Mouse (Mus musculus) myocyte (in vitro differentiated cells): ENCODE data around the gene Adcy9. TPM values are rescaled to one million over a fixed set of nuclear protein-coding genes. Genes with fewer than 3 reads are reported as not detected.

ENCODE experiments used
- H3K27me3 ChIP-seq: one replicate; pipeline ENCODE4 v1.6.1; 2011; ENCODE audit not compliant: control insufficient read depth, insufficient read depth, insufficient read length
- H3K36me3 ChIP-seq: one replicate; pipeline ENCODE4 v1.6.1; 2011; ENCODE audit not compliant: control insufficient read depth, insufficient read depth
- H3K4me2 ChIP-seq: one replicate; pipeline ENCODE4 v1.6.1; 2011; ENCODE audit warnings: low read depth, control low read depth
- H3K4me3 ChIP-seq: one replicate; pipeline ENCODE4 v1.5.1; 2011; ENCODE audit warnings: mild to moderate bottlenecking, control low read depth, moderate library complexity
- H3K79me2 ChIP-seq: one replicate; pipeline ENCODE4 v1.6.1; 2011; ENCODE audit not compliant: control insufficient read depth, insufficient read depth
- H3ac ChIP-seq: one replicate; pipeline ENCODE4 v1.6.1; 2011; ENCODE audit not compliant: control insufficient read depth, insufficient read length
- CEBPB ChIP-seq: IDR thresholded peaks from 2 replicates; pipeline ENCODE4 v1.6.1; 2011; ENCODE audit warnings: mild to moderate bottlenecking, moderate library complexity; ENCODE audit not compliant: poor library complexity, insufficient read depth, severe bottlenecking
- E2F4 ChIP-seq: IDR thresholded peaks from one replicate; pipeline ENCODE4 v1.6.1; 2011; ENCODE audit warnings: mild to moderate bottlenecking, control low read depth, moderate library complexity; ENCODE audit not compliant: insufficient read depth
- MAX ChIP-seq: IDR thresholded peaks from one replicate; pipeline ENCODE4 v1.6.1; 2011; ENCODE audit warnings: low read depth, mild to moderate bottlenecking, control low read depth
- MYOD1 ChIP-seq, 3 experiments: IDR thresholded peaks; one replicate each; pipeline ENCODE4 v1.6.1; 2011; ENCODE audit warnings: control low read depth in 2 of 3, low read depth in 2 of 3, mild to moderate bottlenecking in 2 of 3, moderate library complexity in 1 of 3; ENCODE audit not compliant: insufficient read length in 2 of 3, control insufficient read depth in 1 of 3
- MYOG ChIP-seq, 3 experiments: IDR thresholded peaks; one replicate each; pipeline ENCODE4 v1.6.1; 2011; ENCODE audit warnings: control low read depth in 2 of 3, low read depth in 2 of 3, mild to moderate bottlenecking in 2 of 3; ENCODE audit not compliant: insufficient read length in 2 of 3, control insufficient read depth in 1 of 3, insufficient read depth in 1 of 3
- POLR2A ChIP-seq: IDR thresholded peaks from one replicate; pipeline ENCODE4 v1.6.1; 2011; ENCODE audit warnings: low read depth, mild to moderate bottlenecking, control low read depth, moderate library complexity; ENCODE audit not compliant: insufficient read length
- POLR2AphosphoS2 ChIP-seq: IDR thresholded peaks from one replicate; pipeline ENCODE4 v1.6.1; 2011; ENCODE audit warnings: low read depth, control low read depth; ENCODE audit not compliant: insufficient read length
- REST ChIP-seq: IDR thresholded peaks from one replicate; pipeline ENCODE4 v1.6.1; 2011; ENCODE audit warnings: mild to moderate bottlenecking, control low read depth, moderate library complexity; ENCODE audit not compliant: insufficient read depth, insufficient read length
- SRF ChIP-seq: IDR thresholded peaks from one replicate; pipeline ENCODE4 v1.6.1; 2011; ENCODE audit warnings: low read depth; ENCODE audit not compliant: control insufficient read depth, insufficient read length
- TCF12 ChIP-seq: IDR thresholded peaks from one replicate; pipeline ENCODE4 v1.6.1; 2011; ENCODE audit warnings: mild to moderate bottlenecking, control low read depth; ENCODE audit not compliant: poor library complexity, insufficient read depth, severe bottlenecking
- TCF3 ChIP-seq: IDR thresholded peaks from one replicate; pipeline ENCODE4 v1.6.1; 2011; ENCODE audit warnings: low read depth, control low read depth; ENCODE audit not compliant: insufficient read length
- USF1 ChIP-seq: IDR thresholded peaks from one replicate; pipeline ENCODE4 v1.6.1; 2011; ENCODE audit warnings: low read depth, mild to moderate bottlenecking, control low read depth, moderate library complexity
- polyA plus RNA-seq: library from polyadenylated mRNA; unstranded; fragments of >200 nt; fragmentation: generic; extraction: Trizol; gene quantifications from one replicate; pipeline ENCODE4 v1.2.1, GENCODE M21; 2012; ENCODE audit warnings: missing spikeins

Adcy9 gene
- polyA plus RNA-seq, 1 experiment = 4.6 TPM

- no peak overlapping the region for H3K4me3 ChIP-seq
- no peaks in the 10 kb centered on the region for H3K79me2 ChIP-seq
- no peaks in the 10 kb centered on the region for H3K27me3 ChIP-seq
- no peak overlapping the region for H3ac ChIP-seq
- TF ChIP-seq REST (no peak), USF1 (no peak), TCF3 (no peak), E2F4 (no peak), MYOG (IDR thresholded peaks at IDR 0.05; ENCODE audit: control insufficient read depth in 1 of 3, insufficient read depth in 1 of 3, insufficient read length in 2 of 3, low read depth in 2 of 3) (no peak), TCF12 (no peak), MAX (no peak), SRF (no peak), CEBPB (no peak), POLR2A (no peak), POLR2AphosphoS2 (no peak), MYOD1 (IDR thresholded peaks at IDR 0.05; ENCODE audit: control insufficient read depth in 1 of 3, insufficient read length in 2 of 3, low read depth in 2 of 3) (no peak)
- H3K36me3 ChIP-seq = no peaks in the 10 kb centered on the region
- H3K4me2 ChIP-seq = no peak overlapping the region
Measured at GRCm38 (mm10) chr16:4444378-4444777, 24.1 kb upstream of the Adcy9 start.

GRCm38 (mm10) chr16:4439302-4440066 is 19.2 kb upstream of the Adcy9 start:
- no peak for TF ChIP-seq POLR2AphosphoS2
- TF ChIP-seq SRF = no peak
- TF ChIP-seq MYOD1 (IDR thresholded peaks at IDR 0.05; ENCODE audit: control insufficient read depth in 1 of 3, insufficient read length in 2 of 3, low read depth in 2 of 3) = no peak
- no peak for TF ChIP-seq TCF12
- no peak for TF ChIP-seq E2F4
- TF ChIP-seq MAX = no peak
- no peak for TF ChIP-seq POLR2A
- no peak for TF ChIP-seq TCF3
- no peak for TF ChIP-seq USF1
- no peak for TF ChIP-seq MYOG (IDR thresholded peaks at IDR 0.05; ENCODE audit: control insufficient read depth in 1 of 3, insufficient read depth in 1 of 3, insufficient read length in 2 of 3, low read depth in 2 of 3)
- no peak for TF ChIP-seq CEBPB
- TF ChIP-seq REST = no peak
- no peak overlapping the region for H3ac ChIP-seq
- H3K27me3 ChIP-seq = no peaks in the 10 kb centered on the region
- no peaks in the 10 kb centered on the region for H3K79me2 ChIP-seq
- no peak overlapping the region for H3K4me2 ChIP-seq
- H3K36me3 ChIP-seq = no peaks in the 10 kb centered on the region
- no peak overlapping the region for H3K4me3 ChIP-seq

- no peak overlapping the region for H3K4me2 ChIP-seq
- no peaks in the 10 kb centered on the region for H3K79me2 ChIP-seq
- no peaks in the 10 kb centered on the region for H3K27me3 ChIP-seq
- no peak overlapping the region for H3ac ChIP-seq
- no peak overlapping the region for H3K4me3 ChIP-seq
- no peaks in the 10 kb centered on the region for H3K36me3 ChIP-seq
- TF ChIP-seq TCF12 (no peak), USF1 (no peak), SRF (no peak), MYOG (IDR thresholded peaks at IDR 0.05; ENCODE audit: control insufficient read depth in 1 of 3, insufficient read depth in 1 of 3, insufficient read length in 2 of 3, low read depth in 2 of 3) (no peak), E2F4 (no peak)
Measured at GRCm38 (mm10) chr16:4436738-4437137, 16.4 kb upstream of the Adcy9 start.

GRCm38 (mm10) chr16:4435371-4435770 is 15.1 kb upstream of the Adcy9 start:
- no peak overlapping the region for H3ac ChIP-seq
- H3K79me2 ChIP-seq = no peaks in the 10 kb centered on the region
- no peaks in the 10 kb centered on the region for H3K27me3 ChIP-seq
- no peak for TF ChIP-seq E2F4
- no peak for TF ChIP-seq POLR2A
- TF ChIP-seq TCF3 = no peak
- TF ChIP-seq CEBPB = no peak
- no peak for TF ChIP-seq USF1
- TF ChIP-seq TCF12 = no peak
- no peak for TF ChIP-seq MAX
- TF ChIP-seq MYOG (IDR thresholded peaks at IDR 0.05; ENCODE audit: control insufficient read depth in 1 of 3, insufficient read depth in 1 of 3, insufficient read length in 2 of 3, low read depth in 2 of 3) = no peak
- no peak for TF ChIP-seq REST
- TF ChIP-seq MYOD1 (IDR thresholded peaks at IDR 0.05; ENCODE audit: control insufficient read depth in 1 of 3, insufficient read length in 2 of 3, low read depth in 2 of 3) = no peak
- no peak for TF ChIP-seq SRF
- TF ChIP-seq POLR2AphosphoS2 = no peak
- no peak overlapping the region for H3K4me3 ChIP-seq
- H3K4me2 ChIP-seq = peak overlapping the region; percentile 22
- H3K36me3 ChIP-seq = no peaks in the 10 kb centered on the region

- H3K27me3 ChIP-seq = peaks cover 5% of the 10 kb centered on the region
- H3K36me3 ChIP-seq = no peaks in the 10 kb centered on the region
- no peak overlapping the region for H3K4me2 ChIP-seq
- TF ChIP-seq TCF12 = no peak
- no peak for TF ChIP-seq E2F4
- no peak for TF ChIP-seq CEBPB
- TF ChIP-seq MYOD1 (IDR thresholded peaks at IDR 0.05; ENCODE audit: control insufficient read depth in 1 of 3, insufficient read length in 2 of 3, low read depth in 2 of 3) = no peak
- no peak for TF ChIP-seq MAX
- no peak for TF ChIP-seq MYOG (IDR thresholded peaks at IDR 0.05; ENCODE audit: control insufficient read depth in 1 of 3, insufficient read depth in 1 of 3, insufficient read length in 2 of 3, low read depth in 2 of 3)
- no peak for TF ChIP-seq TCF3
- no peak for TF ChIP-seq USF1
- TF ChIP-seq SRF = no peak
- no peak for TF ChIP-seq POLR2AphosphoS2
- no peak for TF ChIP-seq POLR2A
- TF ChIP-seq REST = no peak
- no peak overlapping the region for H3K4me3 ChIP-seq
- H3K79me2 ChIP-seq = no peaks in the 10 kb centered on the region
- no peak overlapping the region for H3ac ChIP-seq
Measured at GRCm38 (mm10) chr16:4431841-4432240, 11.5 kb upstream of the Adcy9 start.
